Mouse (Mus musculus) erythroblast, embryonic 14.5 days (primary cell): Measurements from ENCODE around the gene Fam49a. TPM values are rescaled to one million over a fixed set of nuclear protein-coding genes. Genes with fewer than 3 reads are reported as not detected.

Source experiments
- H3K27me3 ChIP-seq: 2 replicates; pipeline ENCODE4 v1.6.1; 2012; ENCODE audit warnings: inconsistent platforms; ENCODE audit not compliant: control insufficient read depth
- H3K36me3 ChIP-seq: 2 replicates; pipeline ENCODE4 v1.6.1; 2012; ENCODE audit warnings: mild to moderate bottlenecking, inconsistent platforms; ENCODE audit not compliant: control insufficient read depth
- H3K4me1 ChIP-seq: 2 replicates; pipeline ENCODE4 v1.6.1; 2012; ENCODE audit warnings: inconsistent platforms; ENCODE audit not compliant: control insufficient read depth
- H3K4me3 ChIP-seq: replicated peaks from 2 replicates; pipeline ENCODE3; 2012; ENCODE audit warnings: moderate library complexity, mild to moderate bottlenecking, inconsistent platforms
- H3K9me3 ChIP-seq: 2 replicates; pipeline ENCODE4 v1.6.1; 2012; ENCODE audit warnings: low read length, inconsistent platforms, mixed read lengths; ENCODE audit not compliant: control insufficient read depth
- GATA1 ChIP-seq: IDR thresholded peaks from 2 replicates; pipeline ENCODE4 v1.6.1; 2012; ENCODE audit warnings: low read length, inconsistent platforms, mixed read lengths
- TAL1 ChIP-seq: IDR thresholded peaks from 3 replicates; pipeline ENCODE4 v1.6.1; 2012; ENCODE audit warnings: low read length, inconsistent platforms, mixed read lengths
- polyA plus RNA-seq: library from polyadenylated mRNA; stranded (reverse); fragments of >175 nt; gene quantifications from 2 replicates; pipeline ENCODE4 v1.2.3, GENCODE M21; 2012

Gene Fam49a
- polyA plus RNA-seq, 1 experiment, result under 0.01 TPM

DNA sequence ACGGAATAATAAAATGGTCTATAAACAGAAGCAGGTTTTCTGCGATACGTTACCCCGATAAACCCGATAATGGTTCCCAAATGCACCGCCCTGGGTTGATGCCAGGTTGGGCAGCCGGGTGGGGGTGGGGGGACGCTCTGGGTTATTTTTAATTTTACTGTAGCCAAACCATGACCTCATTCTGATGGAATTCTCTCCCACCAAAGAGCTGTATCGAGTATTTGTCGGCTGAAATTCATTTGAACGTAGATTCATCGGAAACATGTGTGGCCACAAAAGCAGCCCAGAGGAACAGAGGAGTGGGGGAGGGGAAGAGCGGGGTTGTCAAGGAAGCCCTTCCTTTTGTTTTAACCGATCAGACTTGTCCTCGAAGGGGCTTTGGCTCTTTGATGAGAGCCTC is 139.6 kb downstream of the Fam49a start:
- TF ChIP-seq TAL1, result no peak
- Histone ChIP-seq H3K9me3 (no peaks in the 10 kb centered on the region), H3K36me3 (no peaks in the 10 kb centered on the region), H3K4me1 (no peaks in the 10 kb centered on the region), H3K27me3 (no peaks in the 10 kb centered on the region), H3K4me3 (no peak overlapping the region)

DNA sequence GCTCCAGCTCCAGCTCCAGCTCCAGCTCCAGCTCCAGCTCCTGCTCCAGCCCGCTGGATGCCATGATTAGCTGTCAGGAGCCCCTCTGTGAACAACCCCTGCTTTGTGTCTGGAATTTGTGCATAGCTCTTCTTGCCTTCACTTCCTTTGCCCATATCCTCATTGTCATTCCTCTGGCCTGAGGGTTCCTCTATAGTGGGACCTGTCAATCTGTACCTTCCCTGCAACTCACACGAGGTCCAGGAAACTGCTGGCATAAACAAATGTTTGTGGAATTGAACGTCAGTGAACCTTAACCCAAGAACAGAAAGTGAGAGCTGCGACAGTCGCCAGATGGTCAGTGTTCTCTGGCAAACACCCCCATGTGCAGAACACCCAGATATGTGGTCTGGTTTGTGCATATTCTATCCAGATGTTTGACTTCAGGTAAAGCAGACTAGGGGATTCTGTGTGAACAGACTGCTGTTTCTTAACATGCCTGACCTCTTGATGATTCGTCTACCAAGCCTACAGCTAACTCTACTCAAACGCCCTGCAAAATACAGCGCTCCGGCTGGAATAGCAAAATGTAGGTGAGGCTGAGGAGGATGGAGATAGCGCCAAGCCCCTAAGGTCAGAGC is 143.7 kb downstream of the Fam49a start:
- Histone ChIP-seq H3K9me3 (no peaks in the 10 kb centered on the region), H3K4me3 (no peak overlapping the region), H3K4me1 (no peaks in the 10 kb centered on the region), H3K36me3 (no peaks in the 10 kb centered on the region), H3K27me3 (no peaks in the 10 kb centered on the region)
- TF ChIP-seq TAL1 (no peak), GATA1 (no peak)

DNA sequence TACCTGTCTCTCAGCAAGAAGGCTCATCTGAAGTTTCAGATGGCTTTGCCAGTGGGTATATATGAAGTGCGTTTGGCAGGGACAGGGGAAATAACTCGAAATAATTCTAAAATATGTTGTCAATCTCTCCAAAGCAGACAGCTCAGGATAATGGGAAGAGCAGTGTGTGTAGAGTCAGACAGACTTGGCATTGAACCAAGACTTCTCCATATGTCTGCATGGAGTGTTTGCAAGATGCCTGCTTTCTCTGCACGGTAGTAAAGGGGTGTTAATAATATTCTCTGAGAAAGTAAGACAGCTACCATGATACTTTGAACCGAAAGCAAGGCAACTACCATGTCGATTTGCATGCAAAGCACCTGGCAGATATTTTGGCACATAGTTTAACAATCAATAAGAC is 147.1 kb downstream of the Fam49a start:
- no peaks in the 10 kb centered on the region for H3K27me3 ChIP-seq
- no peaks in the 10 kb centered on the region for H3K9me3 ChIP-seq
- TF ChIP-seq TAL1, result no peak
- no peak for TF ChIP-seq GATA1
- H3K4me3 ChIP-seq, result no peak overlapping the region
- H3K4me1 ChIP-seq, result peaks cover 4% of the 10 kb centered on the region
- no peaks in the 10 kb centered on the region for H3K36me3 ChIP-seq

DNA sequence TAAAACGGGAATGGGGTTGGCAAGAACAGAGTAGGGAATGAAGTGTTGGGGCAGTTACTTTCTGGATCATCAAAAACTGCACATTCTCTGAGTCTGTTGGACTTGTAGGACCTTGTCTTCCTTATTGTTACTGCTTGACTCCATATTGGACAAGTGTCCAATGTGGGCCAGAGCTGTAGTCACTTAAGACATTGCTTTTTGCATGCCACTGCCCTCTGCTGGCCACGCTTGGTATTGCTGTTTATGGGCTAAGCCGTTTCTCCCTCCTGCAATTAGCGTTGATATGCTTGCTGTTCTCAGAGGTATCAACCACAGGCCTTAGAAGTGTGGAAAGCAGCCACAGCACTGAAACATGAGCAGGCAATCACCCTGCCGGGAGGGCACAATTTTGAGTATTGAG is 150.7 kb downstream of the Fam49a start:
- TF ChIP-seq TAL1 (no peak), GATA1 (no peak)
- Histone ChIP-seq H3K27me3 (no peaks in the 10 kb centered on the region), H3K4me1 (peaks cover 4% of the 10 kb centered on the region), H3K4me3 (no peak overlapping the region), H3K36me3 (no peaks in the 10 kb centered on the region), H3K9me3 (no peaks in the 10 kb centered on the region)

DNA sequence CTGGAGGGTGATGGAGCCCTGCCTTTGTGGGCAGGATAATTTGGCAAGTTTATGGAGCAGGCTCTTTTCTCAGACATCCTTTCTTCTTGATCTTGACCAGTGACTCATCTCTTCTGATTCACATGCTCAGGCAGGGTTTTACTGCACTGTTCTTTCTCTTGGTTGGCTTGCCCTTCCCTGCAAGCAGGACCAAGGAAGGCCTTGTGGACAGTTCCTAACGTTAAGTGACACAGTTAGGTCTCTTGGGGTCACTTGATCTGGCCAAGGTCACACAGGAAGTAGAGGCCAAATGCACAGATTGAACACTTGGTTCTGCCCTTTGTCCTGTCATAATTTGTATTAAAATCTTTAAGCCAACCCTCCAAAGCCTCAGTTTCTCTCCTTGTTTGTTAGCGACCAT is 158.5 kb downstream of the Fam49a start:
- Histone ChIP-seq H3K4me3 (no peak overlapping the region), H3K27me3 (peaks cover 3% of the 10 kb centered on the region; the same call in 1 of the 2 replicates), H3K36me3 (no peaks in the 10 kb centered on the region), H3K4me1 (peaks cover 42% of the 10 kb centered on the region), H3K9me3 (no peaks in the 10 kb centered on the region)
- no peak for TF ChIP-seq GATA1
- TF ChIP-seq TAL1, result no peak

DNA sequence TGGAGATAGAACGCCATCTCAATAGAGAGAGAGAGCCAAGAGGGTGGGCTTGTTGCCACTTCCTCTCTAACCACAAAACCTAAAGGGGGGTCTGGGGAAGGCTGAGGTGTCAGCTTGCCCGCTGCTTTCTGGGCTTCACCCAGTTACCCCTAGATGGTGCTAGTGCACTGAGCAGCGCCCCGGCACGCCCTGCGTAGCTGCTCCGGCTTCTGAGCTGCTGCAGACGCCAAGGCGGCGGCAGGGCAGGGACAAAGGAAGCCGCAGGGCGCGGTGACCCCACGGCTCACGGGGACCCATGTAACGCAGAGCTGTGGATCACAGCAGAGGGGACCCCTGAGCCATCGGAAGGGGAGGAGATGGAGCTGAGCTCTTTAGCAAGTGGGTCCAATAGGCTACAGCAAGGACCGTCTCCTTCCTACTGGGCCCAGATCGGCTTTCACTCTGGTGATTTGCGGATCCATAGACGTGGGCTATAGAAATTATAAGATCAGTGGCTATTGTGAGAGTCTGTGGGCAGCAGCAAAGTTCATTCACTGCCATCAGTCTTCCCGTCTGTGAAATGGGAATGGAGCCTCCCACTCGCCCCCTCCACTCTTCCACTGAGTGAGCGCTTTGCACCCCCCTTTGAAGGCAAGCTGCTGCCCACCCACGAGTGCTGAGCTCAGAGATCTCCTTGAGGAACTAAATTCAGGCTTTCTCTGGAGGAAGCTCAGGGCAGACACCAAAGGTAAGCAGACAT is 159.1 kb downstream of the Fam49a start:
- Histone ChIP-seq H3K4me1 (peaks cover 47% of the 10 kb centered on the region), H3K4me3 (peak overlapping the region; percentile 64), H3K9me3 (no peaks in the 10 kb centered on the region), H3K36me3 (no peaks in the 10 kb centered on the region), H3K27me3 (peaks cover 3% of the 10 kb centered on the region; the same call in 1 of the 2 replicates)
- TF ChIP-seq TAL1 (no peak), GATA1 (no peak)

DNA sequence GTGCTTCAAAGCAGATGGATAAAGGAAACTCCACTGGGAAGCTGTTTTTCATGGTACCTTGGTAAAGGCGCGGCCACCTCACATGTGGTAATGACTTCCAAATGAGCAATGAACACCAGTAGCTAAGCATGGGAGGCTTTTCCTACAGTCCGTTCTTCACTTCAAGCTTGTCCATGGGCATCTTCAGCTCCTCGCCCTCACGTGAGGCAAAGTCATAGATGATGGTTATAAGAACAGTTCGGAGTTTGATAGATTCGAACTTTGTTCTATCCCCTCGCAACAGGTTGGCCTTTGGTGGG is 159.6 kb downstream of the Fam49a start:
- TF ChIP-seq GATA1 (no peak), TAL1 (no peak)
- Histone ChIP-seq H3K36me3 (no peaks in the 10 kb centered on the region; the same call in 1 of the 2 replicates), H3K4me1 (peaks cover 52% of the 10 kb centered on the region), H3K4me3 (no peak overlapping the region), H3K27me3 (peaks cover 3% of the 10 kb centered on the region; the same call in 1 of the 2 replicates), H3K9me3 (no peaks in the 10 kb centered on the region)

DNA sequence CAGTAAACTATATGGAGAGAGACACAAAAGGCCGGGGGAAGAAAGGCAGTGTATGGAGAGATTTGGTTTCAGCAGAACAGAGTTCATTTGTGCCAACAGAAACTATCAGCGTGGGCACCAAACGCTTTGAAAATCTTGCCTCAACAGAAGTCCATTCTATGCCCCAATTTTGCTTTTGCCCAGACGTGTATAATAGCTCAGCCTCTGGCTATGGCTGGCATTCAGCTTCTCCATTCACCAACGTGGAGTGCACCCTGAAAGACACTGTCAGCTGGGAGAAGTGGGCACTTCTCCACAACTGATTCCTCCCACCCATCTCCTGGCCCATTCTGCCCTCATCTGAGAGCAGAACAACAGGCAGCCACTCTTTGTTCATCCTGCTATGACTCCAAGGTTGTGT is 163.2 kb downstream of the Fam49a start:
- H3K27me3 ChIP-seq, result peaks cover 3% of the 10 kb centered on the region; the same call in 1 of the 2 replicates
- no peak for TF ChIP-seq GATA1
- no peak for TF ChIP-seq TAL1
- peaks cover 87% of the 10 kb centered on the region for H3K4me1 ChIP-seq
- peaks cover 2% of the 10 kb centered on the region; the same call in 1 of the 2 replicates for H3K36me3 ChIP-seq
- H3K4me3 ChIP-seq, result no peak overlapping the region
- H3K9me3 ChIP-seq, result no peaks in the 10 kb centered on the region

DNA sequence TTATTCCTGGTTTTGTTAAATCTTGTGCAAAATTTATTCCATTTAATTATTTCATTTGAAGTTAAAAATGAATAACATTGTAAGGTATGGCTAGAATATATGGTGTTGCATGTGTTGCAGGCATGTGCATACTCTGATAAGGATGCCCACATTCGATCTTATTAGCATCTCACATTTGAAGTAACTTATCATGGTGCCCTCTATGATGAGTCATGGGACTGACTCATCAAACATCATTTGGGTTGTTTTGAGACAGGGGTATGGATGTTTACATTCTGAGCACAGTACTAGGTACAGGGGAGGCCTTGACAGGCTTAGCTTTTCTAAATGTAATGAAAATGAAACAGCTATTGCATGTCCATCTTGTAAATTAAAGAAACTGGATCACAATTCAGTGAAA is 165.3 kb downstream of the Fam49a start:
- H3K4me3 ChIP-seq, result no peak overlapping the region
- H3K27me3 ChIP-seq, result peaks cover 3% of the 10 kb centered on the region; the same call in 1 of the 2 replicates
- H3K36me3 ChIP-seq, result peaks cover 2% of the 10 kb centered on the region; the same call in 1 of the 2 replicates
- H3K9me3 ChIP-seq, result no peaks in the 10 kb centered on the region
- TF ChIP-seq TAL1 (peak; percentile 17; the same call in 1 of the 3 replicates), GATA1 (peak; percentile 68)
- peaks cover 85% of the 10 kb centered on the region for H3K4me1 ChIP-seq
